Mouse (Mus musculus) cortical plate, adult 2 months (tissue): ENCODE results near the gene Bbs2.

Experiments used
- CTCF ChIP-seq: fragments of 200-500 bp; IDR thresholded peaks from 2 replicates; pipeline ENCODE4 v1.5.1; 2011; ENCODE audit warnings: mild to moderate bottlenecking, control low read depth, low read length; ENCODE audit not compliant: insufficient read depth; ENCODE audit errors: extremely low read depth
- POLR2A ChIP-seq: fragments of 200-500 bp; IDR thresholded peaks from 2 replicates; pipeline ENCODE4 v1.6.1; 2011; ENCODE audit warnings: mild to moderate bottlenecking, low read length, control low read depth; ENCODE audit not compliant: insufficient read depth; ENCODE audit errors: extremely low read depth

DNA sequence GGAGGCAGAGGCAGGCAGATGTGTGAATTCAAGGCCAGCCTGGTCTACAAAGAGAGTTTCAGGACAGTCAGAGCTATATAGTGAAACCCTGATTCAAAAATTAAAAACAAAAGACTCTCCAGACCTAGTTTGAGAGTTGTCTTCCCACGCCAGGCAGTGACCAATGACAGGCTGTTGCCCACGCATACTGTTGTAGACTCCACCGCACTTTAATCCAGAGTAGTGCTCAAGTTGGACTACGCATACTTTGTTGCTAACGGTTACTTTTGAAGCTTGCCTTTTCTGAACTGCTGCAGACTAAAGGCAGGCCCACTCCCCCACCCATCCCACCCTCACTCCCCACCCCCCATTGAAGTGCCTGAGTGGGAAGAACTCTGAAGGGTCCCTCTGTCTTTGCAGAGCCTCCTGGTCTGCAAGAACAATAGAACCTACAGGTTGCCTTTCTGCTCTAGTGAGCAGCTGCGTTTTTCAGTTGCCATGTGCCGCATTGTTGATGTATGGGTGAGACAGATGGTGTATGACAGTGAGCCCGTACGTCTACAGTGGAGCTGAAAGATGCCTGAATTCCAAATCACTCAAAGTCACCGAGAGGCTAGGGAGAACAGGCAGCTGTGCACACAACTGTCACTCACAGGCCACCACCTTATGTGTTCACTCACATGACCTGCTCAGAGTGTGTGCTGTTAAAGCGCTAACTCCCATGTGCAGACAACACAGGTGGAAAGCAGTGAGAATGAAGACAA lies 32.4 kb downstream of the Bbs2 start:
- TF ChIP-seq CTCF (no peak), POLR2A (no peak)
